Mouse (Mus musculus): Measurements from ENCODE around the gene Ttc38. TPM values are rescaled to one million over a fixed set of nuclear protein-coding genes. Genes with fewer than 3 reads are reported as not detected.

Ttc38 gene
- polyA plus RNA-seq, 1 experiment from 2014 or later = 5.3 TPM

DNA sequence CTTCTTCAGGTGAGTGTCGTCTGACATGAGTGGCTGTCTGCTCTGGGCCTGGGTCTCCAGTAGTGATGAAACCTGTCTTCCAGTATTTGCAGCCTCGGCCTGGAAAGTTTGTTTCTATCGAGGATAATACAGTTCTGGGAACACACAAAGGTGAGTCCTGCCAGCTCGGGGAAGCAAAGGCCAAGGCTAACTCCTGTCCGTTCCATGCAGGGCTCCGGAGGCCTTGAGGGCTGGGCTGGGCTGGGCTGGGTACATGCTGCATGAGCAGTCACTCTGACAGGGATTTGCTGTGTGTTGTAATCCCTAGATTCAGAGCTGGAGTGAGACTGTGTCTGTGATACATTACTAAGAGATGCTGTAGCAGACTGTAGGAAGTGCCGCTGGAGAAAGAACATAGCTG, 61.8 kb downstream of the Ttc38 start:
- H3K9me3 ChIP-seq = no peaks in the 10 kb centered on the region
- no peak overlapping the region for H3K4me2 ChIP-seq
- H3K36me3 ChIP-seq = peaks cover 91% of the 10 kb centered on the region
- no peaks in the 10 kb centered on the region for H3K27me3 ChIP-seq
- no peak overlapping the region for H3K9ac ChIP-seq (replicated peaks)
- H3K27ac ChIP-seq = no peak overlapping the region
- 91% methylated on average over 7 of the region's 7 CpGs for WGBS
- ATAC-seq (ENCODE audit: insufficient number of reproducible peaks, insufficient read depth, low FRiP score, low TSS enrichment, low read depth) = no peak
- H3K4me3 ChIP-seq (replicated peaks) = no peak overlapping the region
- H3K4me1 ChIP-seq (replicated peaks) = no peaks in the 10 kb centered on the region

DNA sequence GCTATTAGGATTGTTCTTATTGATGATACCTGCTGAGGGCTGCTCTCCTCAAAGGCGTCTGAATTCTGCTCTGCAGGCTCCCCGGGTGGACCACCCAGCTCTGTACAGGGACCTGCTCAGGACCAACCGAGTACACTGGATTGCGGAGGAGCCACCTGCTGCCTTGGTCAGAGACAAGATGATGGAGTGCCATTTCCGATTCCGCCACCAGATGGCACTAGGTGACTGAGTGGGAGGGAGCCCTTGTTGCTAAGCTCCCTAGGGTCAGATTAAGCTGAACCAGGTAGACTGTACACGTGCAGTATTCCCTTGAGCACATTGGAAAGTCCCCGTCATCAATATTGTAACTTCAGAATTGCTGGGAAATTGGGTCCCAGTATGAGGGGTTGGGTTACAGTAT, 64.2 kb downstream of the Ttc38 start:
- H3K9me3 ChIP-seq = no peaks in the 10 kb centered on the region
- H3K4me1 ChIP-seq (replicated peaks) = no peaks in the 10 kb centered on the region
- H3K4me3 ChIP-seq (replicated peaks) = no peak overlapping the region
- H3K27ac ChIP-seq = no peak overlapping the region
- ATAC-seq (ENCODE audit: insufficient number of reproducible peaks, insufficient read depth, low FRiP score, low TSS enrichment, low read depth) = no peak
- H3K4me2 ChIP-seq = no peak overlapping the region
- H3K27me3 ChIP-seq = no peaks in the 10 kb centered on the region
- no peak overlapping the region for H3K9ac ChIP-seq (replicated peaks)
- peaks cover 84% of the 10 kb centered on the region for H3K36me3 ChIP-seq
- WGBS = 18% methylated on average over 8 of the region's 8 CpGs

DNA sequence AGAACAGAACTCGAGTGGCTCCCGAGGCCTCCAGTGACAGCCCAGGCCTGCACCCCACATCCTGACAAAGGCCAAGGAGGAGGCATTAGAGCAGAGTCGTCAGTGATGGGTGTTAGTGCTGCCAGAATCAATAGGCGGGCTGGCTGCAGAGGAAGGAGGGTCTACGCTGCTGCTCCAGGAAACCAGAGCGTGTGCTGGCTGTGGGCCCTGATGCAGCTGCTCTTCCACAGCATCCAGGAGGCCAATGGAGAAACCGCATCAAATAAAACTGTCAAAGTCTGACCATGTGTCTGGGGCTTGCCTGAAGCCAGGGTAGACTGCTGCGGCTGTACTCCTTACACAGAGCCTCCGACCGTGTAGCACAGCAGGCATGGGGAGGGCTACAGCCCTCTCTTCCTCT, 65.0 kb downstream of the Ttc38 start:
- H3K4me1 ChIP-seq (replicated peaks) = no peaks in the 10 kb centered on the region
- H3K4me2 ChIP-seq = no peak overlapping the region
- no peak for ATAC-seq (ENCODE audit: insufficient number of reproducible peaks, insufficient read depth, low FRiP score, low TSS enrichment, low read depth)
- no peak overlapping the region for H3K4me3 ChIP-seq (replicated peaks)
- no peaks in the 10 kb centered on the region for H3K9me3 ChIP-seq
- H3K9ac ChIP-seq (replicated peaks) = no peak overlapping the region
- peaks cover 76% of the 10 kb centered on the region for H3K36me3 ChIP-seq
- H3K27me3 ChIP-seq = no peaks in the 10 kb centered on the region
- WGBS = 89% methylated on average over 10 of the region's 10 CpGs
- no peak overlapping the region for H3K27ac ChIP-seq

DNA sequence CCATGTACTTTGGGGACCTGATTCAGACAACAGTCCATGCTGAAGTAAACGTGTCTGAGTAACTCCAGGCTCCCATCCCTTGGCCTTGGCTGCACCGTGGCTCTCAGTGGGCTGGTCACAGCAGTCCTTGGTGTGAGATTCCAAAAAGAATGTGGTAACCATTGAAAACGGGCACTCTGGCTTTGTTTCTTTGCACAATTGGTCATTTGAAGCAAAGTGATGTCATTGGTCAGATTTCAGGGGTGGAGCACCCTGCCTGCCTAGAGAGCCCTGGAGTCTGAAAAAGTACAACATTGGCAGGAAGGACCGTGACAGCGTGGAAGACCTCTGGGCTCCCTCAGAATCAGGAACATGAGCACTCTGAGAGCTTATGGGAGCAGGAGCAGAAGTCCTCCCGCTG, 67.3 kb downstream of the Ttc38 start:
- ATAC-seq (ENCODE audit: insufficient number of reproducible peaks, insufficient read depth, low FRiP score, low TSS enrichment, low read depth) = no peak
- H3K9ac ChIP-seq (replicated peaks) = no peak overlapping the region
- no peak overlapping the region for H3K27ac ChIP-seq
- no peaks in the 10 kb centered on the region for H3K27me3 ChIP-seq
- H3K4me1 ChIP-seq (replicated peaks) = no peaks in the 10 kb centered on the region
- no peaks in the 10 kb centered on the region for H3K9me3 ChIP-seq
- WGBS = 86% methylated on average over 6 of the region's 6 CpGs
- peaks cover 53% of the 10 kb centered on the region for H3K36me3 ChIP-seq
- no peak overlapping the region for H3K4me3 ChIP-seq (replicated peaks)
- no peak overlapping the region for H3K4me2 ChIP-seq

DNA sequence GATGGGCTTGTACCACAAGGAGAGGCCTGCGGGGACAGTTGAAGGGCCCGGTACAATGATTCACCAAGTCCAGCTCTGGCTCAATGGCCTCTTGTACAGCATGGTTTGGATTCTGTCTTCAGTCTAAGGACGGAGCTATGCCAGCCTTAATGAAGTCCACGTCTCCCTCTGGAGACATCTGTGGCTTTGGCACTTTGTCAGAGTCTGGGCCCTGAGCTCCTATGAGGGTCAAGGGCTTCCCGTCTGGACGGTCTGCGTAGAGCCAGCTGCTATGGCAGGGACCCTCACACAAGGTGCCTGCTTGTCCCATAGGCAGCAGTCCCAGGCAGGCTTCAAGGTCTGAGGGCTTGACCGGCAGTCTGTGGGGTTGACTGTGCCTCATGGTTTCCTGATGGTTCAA, 68.2 kb downstream of the Ttc38 start:
- Histone ChIP-seq H3K4me2 (no peak overlapping the region), H3K36me3 (peaks cover 43% of the 10 kb centered on the region), H3K9ac (replicated peaks) (no peak overlapping the region), H3K4me3 (replicated peaks) (no peak overlapping the region), H3K9me3 (no peaks in the 10 kb centered on the region), H3K27me3 (no peaks in the 10 kb centered on the region), H3K27ac (no peak overlapping the region), H3K4me1 (replicated peaks) (no peaks in the 10 kb centered on the region)
- WGBS = 91% methylated on average over 8 of the region's 8 CpGs
- ATAC-seq (ENCODE audit: insufficient number of reproducible peaks, insufficient read depth, low FRiP score, low TSS enrichment, low read depth) = no peak

DNA sequence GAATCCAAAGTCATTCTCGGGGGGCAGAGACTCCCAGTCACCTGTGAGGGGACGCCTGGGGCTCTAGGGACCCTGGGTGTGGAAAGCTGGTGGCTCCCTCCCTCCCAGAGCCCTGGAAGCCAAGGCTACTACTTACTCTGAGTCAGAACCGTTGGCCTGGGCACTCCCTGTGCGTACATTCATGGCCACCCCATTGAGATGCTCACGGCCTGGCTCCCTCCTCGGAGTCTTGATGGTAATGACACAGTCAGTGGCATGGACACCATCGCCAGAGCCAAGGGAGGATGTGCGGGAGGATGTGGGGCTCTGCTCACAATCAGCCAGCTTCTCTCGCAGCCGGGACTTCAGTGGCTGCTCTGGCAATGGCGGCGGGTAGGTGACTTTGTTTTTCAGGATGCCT, 68.7 kb downstream of the Ttc38 start:
- WGBS = 82% methylated on average over 12 of the region's 12 CpGs
- H3K36me3 ChIP-seq = peaks cover 39% of the 10 kb centered on the region
- H3K27ac ChIP-seq = no peak overlapping the region
- no peak overlapping the region for H3K4me3 ChIP-seq (replicated peaks)
- no peaks in the 10 kb centered on the region for H3K27me3 ChIP-seq
- no peaks in the 10 kb centered on the region for H3K9me3 ChIP-seq
- no peak for ATAC-seq (ENCODE audit: insufficient number of reproducible peaks, insufficient read depth, low FRiP score, low TSS enrichment, low read depth)
- H3K4me1 ChIP-seq (replicated peaks) = no peaks in the 10 kb centered on the region
- no peak overlapping the region for H3K4me2 ChIP-seq
- H3K9ac ChIP-seq (replicated peaks) = no peak overlapping the region

DNA sequence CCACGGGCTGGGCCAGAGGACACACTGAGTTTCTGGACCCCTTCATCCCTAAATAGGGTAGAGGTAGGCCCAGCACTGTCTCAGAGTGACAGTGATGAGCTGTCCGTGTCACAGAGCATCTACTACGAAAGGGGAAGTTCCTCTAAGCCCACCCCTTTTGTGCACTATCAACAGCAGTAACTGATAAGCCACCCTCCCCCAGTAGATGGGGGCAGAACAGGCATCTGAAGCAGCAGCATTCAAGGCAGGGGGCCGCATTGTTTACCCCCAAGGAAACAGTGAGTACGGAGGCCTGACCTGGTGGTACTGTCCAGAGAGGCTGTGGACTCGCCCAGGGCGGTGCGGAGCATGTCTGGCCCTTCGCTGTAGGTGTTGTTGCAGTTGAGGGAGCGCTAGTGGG, 70.4 kb downstream of the Ttc38 start:
- Histone ChIP-seq H3K4me1 (replicated peaks) (no peaks in the 10 kb centered on the region), H3K9me3 (no peaks in the 10 kb centered on the region), H3K27me3 (no peaks in the 10 kb centered on the region), H3K4me3 (replicated peaks) (no peak overlapping the region), H3K4me2 (no peak overlapping the region), H3K27ac (no peak overlapping the region), H3K9ac (replicated peaks) (no peak overlapping the region), H3K36me3 (peaks cover 22% of the 10 kb centered on the region)
- no peak for ATAC-seq (ENCODE audit: insufficient number of reproducible peaks, insufficient read depth, low FRiP score, low TSS enrichment, low read depth)
- WGBS = 86% methylated on average over 10 of the region's 10 CpGs

DNA sequence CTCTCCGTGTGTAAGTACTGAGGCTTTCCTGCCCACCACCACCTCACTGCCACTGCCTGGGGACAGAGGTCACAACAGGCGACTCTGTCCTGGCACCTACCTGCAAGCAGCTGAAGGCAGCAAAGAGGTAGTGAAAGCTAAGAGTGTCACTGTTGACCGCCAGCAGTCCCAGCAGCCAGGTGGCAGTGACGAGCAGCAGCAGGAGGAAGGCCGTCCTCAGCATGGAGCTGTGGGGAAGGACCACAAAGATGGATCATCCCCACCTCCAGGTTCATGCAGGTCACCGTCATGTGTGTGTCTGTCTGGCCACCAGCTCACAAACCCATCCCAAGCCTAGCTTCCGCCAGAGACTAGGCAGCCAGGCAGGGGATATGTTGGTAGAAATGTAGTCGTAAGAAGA, 71.7 kb downstream of the Ttc38 start:
- H3K9ac ChIP-seq (replicated peaks) = no peak overlapping the region
- no peak for ATAC-seq (ENCODE audit: insufficient number of reproducible peaks, insufficient read depth, low FRiP score, low TSS enrichment, low read depth)
- WGBS = 76% methylated on average over 8 of the region's 8 CpGs
- H3K4me3 ChIP-seq (replicated peaks) = no peak overlapping the region
- H3K27me3 ChIP-seq = no peaks in the 10 kb centered on the region
- H3K36me3 ChIP-seq = peaks cover 12% of the 10 kb centered on the region; the same call in 1 of the 2 replicates
- H3K4me2 ChIP-seq = no peak overlapping the region
- H3K4me1 ChIP-seq (replicated peaks) = no peaks in the 10 kb centered on the region
- no peaks in the 10 kb centered on the region for H3K9me3 ChIP-seq
- H3K27ac ChIP-seq = no peak overlapping the region

Other genes with a start within 250 kb of the Ttc38 start
- 31.2 and 34.8 TPM in 2 replicates for gene Wnt7b, start 249.8 kb upstream of the Ttc38 start, polyA plus RNA-seq (2016; fragmentation: Nextera tagmentation; extraction: Ambion mirVana)
- gene Ppara, start 97.3 kb upstream of the Ttc38 start, polyA plus RNA-seq (2016; fragmentation: Nextera tagmentation; extraction: Ambion mirVana) = 1.9 and 2.4 TPM in 2 replicates
- 22.8 and 24.5 TPM in 2 replicates for gene Cdpf1, start 20.6 kb upstream of the Ttc38 start, polyA plus RNA-seq (2016; fragmentation: Nextera tagmentation; extraction: Ambion mirVana)
- 0.12 and 0.13 TPM in 2 replicates for gene Pkdrej, start 10.6 kb upstream of the Ttc38 start, polyA plus RNA-seq (2016; fragmentation: Nextera tagmentation; extraction: Ambion mirVana)
- gene Gtse1, start 27.4 kb downstream of the Ttc38 start, polyA plus RNA-seq (2016; fragmentation: Nextera tagmentation; extraction: Ambion mirVana) = 35.9 and 36.1 TPM in 2 replicates
- 46.7 and 51.7 TPM in 2 replicates for gene Trmu, start 47.0 kb downstream of the Ttc38 start, polyA plus RNA-seq (2016; fragmentation: Nextera tagmentation; extraction: Ambion mirVana)
- 1.9 TPM in 2 replicates for gene Celsr1, start 201.5 kb downstream of the Ttc38 start, polyA plus RNA-seq (2016; fragmentation: Nextera tagmentation; extraction: Ambion mirVana)
- gene Gramd4, start 225.4 kb downstream of the Ttc38 start, polyA plus RNA-seq (2016; fragmentation: Nextera tagmentation; extraction: Ambion mirVana) = 19.2 and 20.0 TPM in 2 replicates

All from limb, embryonic 12.5 days (tissue).